Mouse (Mus musculus) c-Kit-positive CD71-positive TER-119-negative erythroid progenitor cells, embryonic 14.5 days (primary cell): ENCODE results near the gene Tifab.
"Not testable (repeated sequence)": the region's sequence is repeated elsewhere in the genome, so short reads cannot be mapped to it uniquely, and the experiment has no call there.

Experiments used
- DNase-seq: peaks from one replicate; pipeline ENCODE4 v3.0.0-alpha.2; 2013; ENCODE audit warnings: low read depth

The Tifab gene

GRCm38 (mm10) chr13:56178416-56179035, at the start of gene Tifab:
Tifab (minus strand) TSS chr13:56178885.
- DNase-seq = no peak

DNA sequence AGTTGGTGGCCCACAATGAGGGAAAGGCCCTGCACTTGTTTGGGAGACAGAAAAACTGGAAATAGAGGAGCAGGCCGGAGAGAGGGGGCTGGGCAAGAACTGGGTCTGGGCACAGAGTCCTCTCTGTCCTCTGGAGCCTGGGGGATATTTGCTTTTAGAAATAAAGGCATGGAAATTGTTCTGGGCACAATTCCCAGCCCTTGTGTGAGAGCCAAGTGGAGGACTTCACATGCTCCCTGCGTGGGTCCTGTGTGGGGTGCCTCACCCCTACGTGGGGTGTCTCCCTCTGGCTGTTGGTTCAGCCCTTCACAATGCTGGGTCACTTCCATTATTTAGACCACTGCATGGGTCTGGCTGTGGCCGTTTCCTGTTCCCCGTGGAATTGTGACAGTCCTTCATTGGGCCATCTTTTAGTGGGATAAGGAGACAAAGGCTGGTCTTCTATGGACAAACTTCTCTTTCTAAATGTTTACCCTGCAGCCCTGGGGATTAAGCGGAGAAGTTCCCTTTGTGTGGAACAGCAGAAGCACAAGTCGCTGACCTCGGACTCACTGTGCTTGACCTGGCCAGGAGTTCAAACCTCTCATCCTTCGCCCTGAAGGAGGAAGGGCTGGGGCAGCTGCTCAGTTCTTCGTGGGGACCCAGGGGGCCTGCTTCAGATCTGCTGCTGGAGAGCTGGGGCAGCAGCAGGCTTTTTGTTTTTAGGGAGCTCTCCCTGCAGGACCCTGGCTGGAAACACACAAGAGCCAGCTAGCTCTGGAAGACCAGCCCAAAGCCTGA, 47.7 kb upstream of the Tifab start:
- no peak for DNase-seq

GRCm38 (mm10) chr13:56223625-56224024, 44.9 kb upstream of the Tifab start:
- DNase-seq = no peak

DNA sequence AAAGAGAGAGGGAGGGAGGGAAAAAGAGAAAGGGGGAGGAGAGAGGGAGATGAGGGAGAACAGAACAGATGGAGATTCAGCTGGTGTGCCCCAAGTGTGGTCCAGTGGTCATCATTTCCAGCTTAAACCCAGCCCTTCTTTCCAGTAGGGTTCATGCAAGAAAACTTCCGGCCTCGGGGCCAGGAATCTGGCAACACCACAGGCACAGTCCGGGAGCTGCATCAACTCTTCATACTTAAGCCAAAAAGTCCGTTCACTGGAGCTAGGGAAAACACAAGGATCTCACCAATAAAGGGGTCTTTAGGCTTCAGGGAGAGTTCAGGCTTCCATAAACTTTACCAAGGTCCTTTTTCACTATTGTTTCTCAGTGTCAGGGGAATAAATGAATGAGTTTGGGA, 44.2 kb upstream of the Tifab start:
- no peak for DNase-seq

DNA sequence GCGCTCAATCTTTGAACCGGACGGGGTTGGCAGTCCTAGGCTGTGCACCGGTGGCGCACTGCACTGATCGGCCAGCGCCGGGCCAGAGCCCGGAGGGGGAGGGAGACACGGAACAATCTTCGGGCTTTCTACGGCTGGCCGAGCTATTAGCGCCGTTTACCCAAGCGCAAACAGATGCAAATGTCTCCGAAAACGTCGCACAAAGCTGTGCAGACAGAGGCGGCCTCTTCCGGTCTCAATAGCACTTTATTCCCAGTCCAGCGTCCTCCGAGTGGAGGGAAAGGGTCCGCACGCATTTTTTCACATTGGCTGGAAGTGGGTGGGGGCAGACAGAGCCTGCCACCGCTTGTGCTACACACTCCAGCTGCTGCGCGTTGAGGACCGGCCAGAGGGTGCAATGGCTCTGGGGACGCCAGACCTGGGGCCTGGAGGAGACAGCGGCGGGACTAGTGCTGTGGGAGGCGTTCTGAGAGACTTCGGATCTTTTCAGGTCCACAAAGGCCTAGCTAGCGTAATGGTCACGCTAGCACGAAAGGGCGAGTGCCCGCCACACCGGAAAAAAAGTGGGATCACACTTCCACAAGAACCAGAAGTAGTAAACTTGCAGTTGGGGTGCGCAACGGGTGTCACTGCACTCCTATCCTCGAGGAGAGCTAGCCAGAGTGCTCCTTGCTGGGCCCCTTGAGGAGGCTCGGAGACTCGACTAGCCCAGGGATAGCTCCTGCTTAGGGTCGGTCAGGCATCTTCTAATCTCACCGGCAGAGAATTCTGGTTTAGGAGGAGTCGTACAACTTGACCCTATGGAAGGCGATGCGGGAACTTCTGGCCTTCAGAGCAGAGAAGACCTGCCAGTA, 43.5 kb upstream of the Tifab start:
- no peak for DNase-seq

GRCm38 (mm10) chr13:56221129-56221910, 42.6 kb upstream of the Tifab start:
- no peak for DNase-seq

- DNase-seq = no peak
Measured at GRCm38 (mm10) chr13:56219254-56219653, 40.6 kb upstream of the Tifab start.

DNA sequence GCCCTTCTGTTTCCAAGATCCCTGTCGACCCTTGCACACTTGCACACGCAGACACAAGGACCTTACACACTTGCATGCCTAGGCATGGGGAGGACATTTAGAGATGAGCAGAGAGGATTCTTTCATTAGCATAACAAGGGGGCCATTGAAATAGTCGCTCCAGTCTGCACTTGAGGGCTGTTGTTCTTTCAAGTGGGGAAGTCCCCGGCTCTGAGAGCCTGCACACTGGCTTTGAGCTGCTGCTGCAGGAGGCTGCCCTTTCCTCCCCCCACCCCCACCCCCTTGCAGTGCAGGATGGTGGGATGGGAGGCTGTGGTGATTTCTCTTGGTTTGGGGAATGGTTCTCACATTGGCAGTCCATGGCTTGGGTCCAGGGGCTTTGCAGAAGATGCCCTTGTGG, 37.4 kb upstream of the Tifab start:
- no peak for DNase-seq

GRCm38 (mm10) chr13:56214633-56215032, 35.9 kb upstream of the Tifab start:
- DNase-seq = no peak

DNA sequence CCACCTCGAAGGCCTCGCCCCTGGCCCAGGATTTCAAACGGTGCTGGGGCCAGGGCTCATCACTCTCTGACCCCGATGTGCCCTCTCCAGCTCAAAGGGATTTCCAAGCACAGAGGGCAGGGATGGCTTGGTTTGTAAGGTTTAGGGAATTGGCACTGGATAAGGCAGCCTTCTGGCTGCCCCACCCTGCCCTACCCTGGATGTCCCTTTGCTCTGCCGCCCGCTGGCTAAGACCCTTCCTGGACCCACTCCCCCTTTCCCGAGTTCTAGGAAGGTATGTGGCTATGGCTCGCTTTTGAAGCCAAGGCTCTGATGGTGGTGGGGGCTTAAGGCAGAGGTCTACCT, 30.4 kb upstream of the Tifab start:
- DNase-seq = no peak

DNA sequence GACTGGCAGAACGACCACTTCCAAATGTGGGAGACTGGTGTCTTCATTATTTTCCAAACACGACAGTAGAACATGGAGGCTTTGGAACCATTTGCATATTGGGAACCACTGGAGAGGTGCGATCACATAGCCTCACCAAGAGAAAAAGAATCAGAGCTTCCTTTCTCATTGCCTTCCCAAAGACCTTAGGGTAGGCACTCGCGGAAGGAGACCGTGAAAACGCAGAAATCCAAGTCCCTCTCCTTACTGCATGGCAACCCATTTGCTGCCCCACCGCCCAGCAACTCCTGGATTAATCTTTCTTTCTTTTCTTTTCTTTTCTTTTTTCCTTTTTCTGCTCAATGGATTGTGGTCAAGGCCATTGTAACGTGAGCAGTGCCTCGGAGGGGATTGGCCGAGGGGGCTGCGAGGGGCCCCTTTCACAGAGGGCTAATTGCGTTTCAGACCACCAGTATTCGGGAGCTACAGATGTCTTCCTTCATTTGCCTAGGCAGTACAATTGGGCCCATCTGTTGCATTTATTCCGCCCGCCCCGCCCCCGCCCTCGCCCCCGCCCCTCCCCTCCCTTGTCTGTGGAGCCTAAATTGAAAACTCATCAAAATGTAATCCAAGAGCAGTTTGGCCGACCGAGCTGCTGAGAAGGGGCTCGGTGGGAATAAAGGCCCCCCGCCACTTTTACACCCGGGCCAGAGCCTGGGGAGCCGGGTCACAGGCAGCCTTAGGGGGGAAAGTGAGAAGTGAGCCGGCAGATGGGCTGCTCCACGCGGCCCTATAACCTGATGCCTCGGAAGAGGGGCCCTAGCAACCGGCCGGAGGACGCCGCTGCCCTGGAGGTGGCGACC, 29.8 kb upstream of the Tifab start:
- no peak for DNase-seq

- DNase-seq = no peak
Measured at GRCm38 (mm10) chr13:56199506-56199905, 20.8 kb upstream of the Tifab start.

- peak; percentile 78 for DNase-seq
Measured at GRCm38 (mm10) chr13:56197473-56198266, 19.0 kb upstream of the Tifab start.

DNA sequence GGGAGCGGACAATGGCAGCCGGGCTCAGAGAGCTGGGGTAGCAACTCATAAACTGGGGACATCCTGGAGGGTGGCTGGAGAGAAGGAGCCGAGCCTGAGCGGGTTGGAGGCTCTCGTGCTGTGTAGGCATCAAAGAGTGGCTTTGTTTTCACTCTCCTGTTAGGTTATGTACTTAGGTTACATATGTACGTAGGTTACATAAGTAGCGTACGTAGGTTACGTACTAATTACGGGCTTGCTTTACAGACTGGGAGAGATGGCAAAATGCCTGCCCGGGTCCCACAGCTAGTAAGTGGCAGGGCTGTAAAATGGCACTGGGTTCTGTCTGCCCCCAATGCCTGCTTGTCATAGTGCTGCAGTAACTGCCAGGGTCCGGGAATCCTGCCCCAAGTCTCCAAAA, 18.3 kb upstream of the Tifab start:
- DNase-seq = no peak

DNA sequence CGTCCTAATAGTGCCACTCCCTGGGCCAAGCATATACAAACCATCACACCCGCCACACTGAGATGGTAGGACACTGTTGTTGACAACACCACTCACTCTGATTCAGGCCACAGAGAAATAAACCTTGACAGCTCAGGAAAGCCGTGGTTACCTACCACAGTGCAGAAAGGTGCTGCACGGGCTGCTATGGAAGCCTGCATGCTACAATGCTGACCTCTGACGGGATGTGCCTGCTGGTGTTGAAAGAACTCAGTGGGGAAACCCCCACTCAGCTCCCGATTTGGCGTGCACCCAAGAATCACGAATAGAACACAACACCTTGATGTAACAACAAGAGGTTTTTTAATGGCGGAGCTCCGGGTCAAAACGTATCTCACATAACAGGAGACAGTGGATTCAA, 17.1 kb upstream of the Tifab start:
- not testable (repeated sequence) for DNase-seq

GRCm38 (mm10) chr13:56194181-56194580, 15.5 kb upstream of the Tifab start:
- DNase-seq = not testable (repeated sequence)

GRCm38 (mm10) chr13:56191225-56191624, 12.5 kb upstream of the Tifab start:
- no peak for DNase-seq

DNA sequence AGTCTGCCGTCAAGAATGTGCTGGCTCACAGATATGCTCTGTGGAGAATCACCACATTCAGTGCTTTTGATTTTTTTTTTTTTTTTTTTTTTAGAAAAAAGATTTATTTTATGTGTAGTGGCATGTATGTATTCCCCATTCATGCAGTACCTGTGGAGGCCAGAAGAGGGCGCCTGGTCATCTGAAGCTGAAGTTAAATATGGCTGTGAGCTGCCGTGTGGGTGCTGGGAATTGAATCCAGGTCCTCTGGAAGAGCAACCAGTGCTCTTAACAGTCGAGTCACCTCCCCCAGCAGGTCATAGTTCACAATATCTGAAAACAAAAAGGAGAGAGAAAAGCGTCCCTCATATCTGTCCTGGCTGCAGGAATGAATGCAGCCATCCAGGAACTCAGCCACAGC, 11.0 kb upstream of the Tifab start:
- DNase-seq = no peak

- DNase-seq = no peak
Measured at GRCm38 (mm10) chr13:56183687-56184086, 5.0 kb upstream of the Tifab start.

GRCm38 (mm10) chr13:56181424-56181823, 2.7 kb upstream of the Tifab start:
- DNase-seq = no peak
